Mouse (Mus musculus) megakaryocyte, embryonic 14.5 days (primary cell): Measurements from ENCODE around the gene Ttc7b. TPM values are rescaled to one million over a fixed set of nuclear protein-coding genes. Genes with fewer than 3 reads are reported as not detected.

Experiments
- H3K27me3 ChIP-seq: replicated peaks from 2 replicates; pipeline ENCODE3; 2012; ENCODE audit warnings: inconsistent platforms
- H3K36me3 ChIP-seq: replicated peaks from 2 replicates; pipeline ENCODE3; 2012; ENCODE audit warnings: low read length, inconsistent platforms, mixed read lengths
- H3K4me1 ChIP-seq: 2 replicates; pipeline ENCODE4 v1.6.1; 2012; ENCODE audit warnings: inconsistent platforms
- H3K4me3 ChIP-seq: replicated peaks from 2 replicates; pipeline ENCODE3; 2012; ENCODE audit warnings: moderate library complexity, mild to moderate bottlenecking, inconsistent platforms
- H3K9me3 ChIP-seq: 2 replicates; pipeline ENCODE4 v1.6.1; 2012; ENCODE audit warnings: inconsistent platforms
- FLI1 ChIP-seq: IDR thresholded peaks from 2 replicates; pipeline ENCODE4 v1.6.1; 2012; ENCODE audit warnings: low read length, inconsistent platforms, mixed read lengths
- GATA1 ChIP-seq: IDR thresholded peaks from 3 replicates; pipeline ENCODE4 v1.6.1; 2012; ENCODE audit warnings: mixed read lengths, low read length, inconsistent platforms, borderline replicate concordance
- polyA plus RNA-seq: library from polyadenylated mRNA; stranded (reverse); fragments of >175 nt; gene quantifications from 2 replicates; pipeline ENCODE4 v1.2.3, GENCODE M21; 2012; ENCODE audit warnings: low replicate concordance; ENCODE audit not compliant: insufficient read depth

Gene Ttc7b
- polyA plus RNA-seq, 1 experiment = 170 TPM

DNA sequence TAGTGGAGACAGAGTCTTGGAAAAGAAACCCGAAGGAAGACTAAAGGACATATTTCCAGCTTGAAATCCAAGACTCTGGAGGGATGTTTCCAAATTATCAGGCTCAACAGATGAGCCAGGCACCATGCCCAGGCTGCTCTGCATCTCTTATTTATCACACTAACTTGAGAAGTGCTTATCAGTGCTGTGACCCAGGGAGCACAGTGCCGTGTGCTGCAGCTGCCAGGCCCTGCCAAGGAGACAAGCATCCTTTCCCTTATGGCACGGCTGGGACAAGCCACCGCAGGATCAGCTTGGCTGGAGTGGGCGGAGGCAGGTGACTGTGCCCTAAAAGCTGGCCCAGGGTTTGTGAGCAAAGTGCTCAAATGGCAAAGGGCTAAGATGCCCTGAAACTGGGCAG lies 184.4 kb downstream of the Ttc7b start:
- Histone ChIP-seq H3K4me3 (no peak overlapping the region), H3K27me3 (no peaks in the 10 kb centered on the region), H3K36me3 (peaks cover 95% of the 10 kb centered on the region), H3K4me1 (peaks cover 3% of the 10 kb centered on the region; the same call in 1 of the 2 replicates), H3K9me3 (no peaks in the 10 kb centered on the region)
- TF ChIP-seq FLI1 = no peak

DNA sequence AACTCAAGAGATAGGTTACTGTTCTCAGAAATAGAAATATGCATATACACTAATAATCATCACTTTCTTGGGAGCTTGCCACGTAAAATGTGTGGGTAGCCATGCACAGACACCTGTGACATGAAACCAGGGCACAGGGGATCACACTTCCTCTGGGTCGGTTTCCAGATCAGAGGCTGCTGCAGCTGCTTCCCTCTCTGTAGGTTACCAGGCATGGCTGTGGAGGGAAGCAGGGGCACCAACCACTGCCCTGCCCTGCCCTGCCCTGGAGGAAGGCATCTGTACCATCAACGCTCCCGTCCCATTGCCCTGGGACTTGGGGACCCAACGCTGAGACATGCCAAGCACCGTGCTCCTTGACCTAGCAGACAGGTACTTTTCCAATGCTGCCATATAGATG lies 188.8 kb downstream of the Ttc7b start:
- Histone ChIP-seq H3K27me3 (no peaks in the 10 kb centered on the region), H3K4me3 (no peak overlapping the region), H3K4me1 (peaks cover 15% of the 10 kb centered on the region), H3K9me3 (no peaks in the 10 kb centered on the region), H3K36me3 (peaks cover 96% of the 10 kb centered on the region)
- TF ChIP-seq GATA1 (no peak), FLI1 (no peak)

DNA sequence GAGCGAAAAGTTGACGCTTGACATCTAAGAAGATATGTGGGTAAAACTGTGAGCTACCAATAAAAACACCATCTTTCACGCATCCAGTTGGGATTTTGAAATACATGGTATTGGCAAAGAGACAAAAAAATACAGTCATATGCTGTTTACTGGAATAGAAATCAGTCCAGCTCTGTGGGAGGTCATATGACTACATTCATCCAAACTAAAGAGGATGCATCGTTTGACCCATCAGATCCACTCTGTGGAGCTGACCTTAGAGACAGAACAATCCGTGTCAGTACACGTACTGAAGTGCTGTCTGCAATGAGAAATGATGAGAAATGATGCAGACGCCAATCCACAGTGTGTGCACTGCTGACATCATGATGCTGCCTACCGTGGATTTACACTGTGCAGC lies 190.4 kb downstream of the Ttc7b start:
- peak overlapping the region; percentile 21 for H3K4me3 ChIP-seq
- H3K36me3 ChIP-seq = peaks cover 96% of the 10 kb centered on the region
- no peaks in the 10 kb centered on the region for H3K27me3 ChIP-seq
- TF ChIP-seq GATA1 (no peak), FLI1 (no peak)
- H3K4me1 ChIP-seq = peaks cover 23% of the 10 kb centered on the region
- no peaks in the 10 kb centered on the region for H3K9me3 ChIP-seq

DNA sequence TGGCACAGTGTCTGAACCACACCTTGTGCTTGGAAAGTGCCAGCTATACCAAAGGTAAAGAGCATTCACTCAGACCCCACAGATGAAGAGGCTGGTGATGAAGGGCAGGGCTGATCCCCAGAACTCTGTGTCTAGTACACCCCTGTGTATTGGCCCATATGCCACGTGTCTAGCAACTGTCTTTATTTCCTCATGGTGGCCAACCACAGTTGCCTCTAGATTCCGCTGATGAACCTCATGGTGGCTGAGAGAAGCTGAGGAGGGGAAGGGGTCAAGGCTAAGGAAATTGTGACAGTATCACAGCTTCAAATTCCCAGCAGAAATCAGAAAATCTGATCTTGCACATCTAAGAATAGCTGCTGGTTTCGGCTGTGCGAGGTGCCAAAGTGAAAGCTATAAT lies 191.6 kb downstream of the Ttc7b start:
- H3K9me3 ChIP-seq = no peaks in the 10 kb centered on the region
- no peak for TF ChIP-seq GATA1
- TF ChIP-seq FLI1 = no peak
- H3K4me3 ChIP-seq = no peak overlapping the region
- peaks cover 23% of the 10 kb centered on the region for H3K4me1 ChIP-seq
- no peaks in the 10 kb centered on the region for H3K27me3 ChIP-seq
- H3K36me3 ChIP-seq = peaks cover 96% of the 10 kb centered on the region

DNA sequence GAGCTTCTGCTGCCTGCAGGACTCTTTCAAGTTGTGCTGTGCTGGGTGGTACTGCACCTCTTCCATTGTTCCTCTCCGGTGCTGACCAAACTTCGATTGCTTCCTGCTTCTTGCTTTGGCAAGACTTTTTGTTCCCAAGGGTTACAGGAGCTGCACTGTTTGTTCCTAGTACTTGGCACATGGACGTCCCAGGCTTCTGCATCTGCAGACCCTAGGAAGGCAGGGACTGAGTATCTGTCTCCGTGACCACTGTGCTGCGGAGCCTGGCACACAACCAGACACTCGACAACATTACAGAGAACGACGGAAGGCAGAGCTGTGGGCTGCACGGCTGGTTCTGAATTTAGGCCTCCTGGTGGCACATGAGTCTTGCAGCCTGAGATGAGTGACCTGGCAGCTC lies 192.1 kb downstream of the Ttc7b start:
- Histone ChIP-seq H3K4me1 (peaks cover 23% of the 10 kb centered on the region), H3K36me3 (peaks cover 98% of the 10 kb centered on the region)
- TF ChIP-seq FLI1 (no peak), GATA1 (no peak)

DNA sequence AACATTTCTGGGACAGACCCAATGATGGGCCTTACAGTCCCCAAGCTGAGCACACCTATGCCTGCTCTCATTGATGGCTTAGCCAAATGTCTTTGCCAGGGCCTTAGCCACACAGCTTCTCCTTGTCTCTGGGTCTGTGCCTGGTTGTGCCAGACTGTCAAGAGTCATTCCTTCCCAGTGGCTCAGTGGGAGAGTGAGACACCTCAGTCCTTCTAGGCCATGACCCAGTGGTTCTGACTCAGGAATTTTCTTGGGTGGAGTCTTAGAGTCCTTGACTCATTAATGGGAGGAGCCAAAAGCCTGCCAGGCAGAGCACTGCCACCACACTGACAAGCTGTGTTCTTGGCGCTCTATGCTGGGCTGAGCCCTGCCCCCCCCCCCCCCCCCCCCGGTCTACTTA lies 193.9 kb downstream of the Ttc7b start:
- Histone ChIP-seq H3K36me3 (peaks cover 97% of the 10 kb centered on the region), H3K4me3 (no peak overlapping the region), H3K9me3 (no peaks in the 10 kb centered on the region), H3K27me3 (no peaks in the 10 kb centered on the region), H3K4me1 (peaks cover 20% of the 10 kb centered on the region)
- TF ChIP-seq FLI1 = no peak
- no peak for TF ChIP-seq GATA1

More for the DNA sequence above, 192.1 kb downstream of the Ttc7b start:
- H3K27me3 ChIP-seq = no peaks in the 10 kb centered on the region
- H3K9me3 ChIP-seq = no peaks in the 10 kb centered on the region
- H3K4me3 ChIP-seq = no peak overlapping the region

DNA sequence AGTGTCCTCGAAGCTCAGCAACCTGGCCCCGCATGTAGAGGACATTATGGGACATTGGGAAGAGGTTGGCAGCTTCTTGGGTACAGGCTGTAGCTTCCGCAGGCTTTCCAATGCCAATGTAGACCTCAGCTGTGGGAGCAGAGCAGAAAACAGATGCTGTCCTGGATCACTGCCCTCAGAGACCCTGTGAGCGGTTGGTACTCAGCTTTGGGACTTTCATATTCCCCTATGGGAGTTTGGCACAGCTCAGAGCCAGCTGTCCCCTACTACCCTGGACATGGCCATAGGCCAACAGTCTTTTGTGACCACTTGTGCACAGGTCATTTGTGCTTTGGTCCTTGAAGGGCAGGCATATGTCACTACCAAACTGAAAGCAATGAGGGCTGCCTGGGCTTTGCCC lies 195.0 kb downstream of the Ttc7b start:
- no peak for TF ChIP-seq GATA1
- TF ChIP-seq FLI1 = no peak
- Histone ChIP-seq H3K36me3 (peaks cover 97% of the 10 kb centered on the region), H3K4me3 (no peak overlapping the region), H3K4me1 (peaks cover 20% of the 10 kb centered on the region), H3K27me3 (no peaks in the 10 kb centered on the region), H3K9me3 (no peaks in the 10 kb centered on the region)

DNA sequence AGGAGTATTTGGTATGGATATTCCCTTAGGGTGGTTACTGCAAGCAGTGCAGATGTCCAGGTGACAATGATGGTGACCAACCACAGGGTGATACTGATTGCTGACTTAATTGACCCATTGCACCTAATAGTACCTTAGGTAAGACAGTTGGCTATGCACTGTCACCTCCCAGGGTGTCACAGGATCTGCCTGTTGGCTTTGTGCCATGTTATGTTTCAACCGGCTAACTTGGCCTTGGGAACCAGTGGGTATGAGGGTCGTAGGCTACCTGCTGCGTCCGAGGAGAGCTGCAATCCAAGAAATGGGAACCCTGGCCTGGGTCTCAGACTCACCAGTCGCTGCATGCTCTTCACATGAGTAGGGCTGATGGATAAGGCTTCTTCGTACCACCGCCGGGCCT lies 195.4 kb downstream of the Ttc7b start:
- no peaks in the 10 kb centered on the region for H3K27me3 ChIP-seq
- peaks cover 97% of the 10 kb centered on the region for H3K36me3 ChIP-seq
- H3K9me3 ChIP-seq = no peaks in the 10 kb centered on the region
- TF ChIP-seq GATA1 = no peak
- TF ChIP-seq FLI1 = no peak
- H3K4me1 ChIP-seq = peaks cover 22% of the 10 kb centered on the region
- no peak overlapping the region for H3K4me3 ChIP-seq

DNA sequence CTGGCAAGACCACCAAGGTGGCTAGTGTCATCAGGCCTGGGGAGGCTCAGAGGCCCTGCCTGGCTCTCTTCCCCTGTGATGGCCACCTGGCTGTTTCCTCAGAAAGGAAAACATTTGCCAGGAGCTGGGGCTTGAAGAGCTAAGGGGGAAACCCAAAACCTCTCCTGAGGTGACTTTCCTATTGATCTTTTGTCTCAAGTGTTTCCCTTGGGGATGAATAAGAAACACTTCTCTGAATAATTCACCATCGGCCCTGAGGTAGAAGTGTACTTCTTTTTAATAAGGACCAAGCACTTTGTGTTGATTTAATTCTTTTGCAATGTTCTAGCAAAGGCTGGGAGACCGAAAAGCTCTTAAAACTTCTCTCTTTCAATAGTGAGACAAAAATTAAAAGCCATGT lies 197.0 kb downstream of the Ttc7b start:
- H3K36me3 ChIP-seq = peaks cover 97% of the 10 kb centered on the region
- H3K4me1 ChIP-seq = peaks cover 27% of the 10 kb centered on the region
- H3K9me3 ChIP-seq = no peaks in the 10 kb centered on the region
- no peak overlapping the region for H3K4me3 ChIP-seq
- H3K27me3 ChIP-seq = no peaks in the 10 kb centered on the region
- TF ChIP-seq GATA1 = no peak
- TF ChIP-seq FLI1 = no peak

DNA sequence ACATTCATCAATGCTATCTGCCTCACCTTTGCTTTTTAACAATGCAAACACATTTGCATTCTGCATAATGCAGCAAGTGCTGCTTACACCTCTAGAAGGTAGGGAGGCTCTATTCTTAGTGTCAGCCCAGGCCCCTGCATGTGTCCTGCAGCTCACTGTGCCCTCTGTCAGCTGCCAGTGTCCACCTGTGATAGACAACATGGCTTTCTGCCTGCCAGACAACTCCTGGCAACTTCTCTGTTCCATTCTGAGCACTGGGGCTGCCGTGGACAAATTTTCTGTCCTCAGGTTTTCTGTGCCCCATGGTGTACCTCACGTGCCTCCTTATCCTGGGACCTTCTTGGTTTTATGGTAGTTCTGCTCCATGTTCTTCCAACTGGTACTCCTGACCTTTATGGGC lies 198.4 kb downstream of the Ttc7b start:
- Histone ChIP-seq H3K27me3 (no peaks in the 10 kb centered on the region), H3K4me3 (no peak overlapping the region), H3K36me3 (peaks cover 97% of the 10 kb centered on the region), H3K9me3 (no peaks in the 10 kb centered on the region), H3K4me1 (peaks cover 19% of the 10 kb centered on the region)
- TF ChIP-seq FLI1 (no peak), GATA1 (no peak)

DNA sequence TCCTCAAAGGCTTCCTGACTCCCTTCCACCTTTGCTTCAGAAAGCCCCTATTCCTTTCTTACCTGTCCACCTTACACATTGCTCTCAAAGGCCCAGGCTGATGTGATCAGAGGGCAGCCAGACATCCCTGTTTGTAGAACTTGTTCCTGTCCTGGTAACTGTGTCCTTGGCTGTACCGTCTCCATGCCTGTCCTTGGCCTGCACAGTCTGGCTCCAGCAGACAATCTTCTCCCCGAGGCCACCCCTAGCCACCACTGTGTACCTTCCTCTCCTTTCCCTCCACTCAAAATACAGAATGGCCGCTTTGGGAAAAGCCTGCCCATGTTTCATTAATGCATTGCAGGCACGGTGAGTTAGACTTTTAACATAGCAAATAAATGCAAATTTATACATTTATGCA lies 199.1 kb downstream of the Ttc7b start:
- TF ChIP-seq FLI1 (no peak), GATA1 (no peak)
- H3K4me1 ChIP-seq = peaks cover 12% of the 10 kb centered on the region
- peaks cover 99% of the 10 kb centered on the region for H3K36me3 ChIP-seq
- no peaks in the 10 kb centered on the region for H3K9me3 ChIP-seq
- H3K4me3 ChIP-seq = no peak overlapping the region
- H3K27me3 ChIP-seq = no peaks in the 10 kb centered on the region

DNA sequence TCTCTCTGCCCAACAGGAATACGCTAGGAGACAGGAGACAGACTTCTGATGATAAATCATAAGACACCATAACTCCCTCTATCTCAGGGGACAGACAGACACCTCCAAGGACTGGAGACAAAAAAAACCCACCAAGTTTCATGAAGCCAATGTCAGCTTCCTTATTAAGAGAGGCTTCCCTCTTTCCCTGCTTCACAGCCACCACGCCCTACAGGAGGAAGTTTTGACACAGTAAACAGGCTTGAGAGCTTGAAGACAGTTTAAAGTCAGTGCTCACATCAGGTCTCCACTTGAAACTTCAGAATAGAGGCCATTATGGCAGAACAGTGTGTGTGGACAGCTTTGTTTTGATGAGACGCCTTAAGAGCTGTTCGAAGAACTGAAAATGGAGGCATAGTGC lies 200.9 kb downstream of the Ttc7b start:
- no peaks in the 10 kb centered on the region for H3K9me3 ChIP-seq
- no peak overlapping the region for H3K4me3 ChIP-seq
- peaks cover 99% of the 10 kb centered on the region for H3K36me3 ChIP-seq
- no peaks in the 10 kb centered on the region for H3K27me3 ChIP-seq
- no peak for TF ChIP-seq FLI1
- no peak for TF ChIP-seq GATA1
- peaks cover 7% of the 10 kb centered on the region; the same call in 1 of the 2 replicates for H3K4me1 ChIP-seq
